Mouse (Mus musculus) intestine, embryonic 14.5 days (tissue): ENCODE results near the gene Cux1. TPM values are rescaled to one million over a fixed set of nuclear protein-coding genes. Genes with fewer than 3 reads are reported as not detected.

Experiments used
- ATAC-seq: fragments of 200-750 bp; cut with Nextera tagmentation; replicated peaks from 2 replicates; pipeline ENCODE4 v1.8.0; 2017; ENCODE audit warnings: low read depth, moderate number of reproducible peaks, moderate TSS enrichment, moderate library complexity; ENCODE audit not compliant: low FRiP score, low TSS enrichment
- DNase-seq: peaks from one replicate; pipeline ENCODE4 v3.0.0-alpha.2; 2018; ENCODE audit warnings: low spot score
- H3K27ac ChIP-seq: fragments of 300-500 bp; sonication (generic); 2 replicates; pipeline ENCODE4 v1.5.1; 2014; ENCODE audit warnings: low read depth, mild to moderate bottlenecking, control low read depth
- H3K27me3 ChIP-seq: fragments of 300-500 bp; sonication (generic); replicated peaks from 2 replicates; pipeline ENCODE4 v1.6.1; 2014; ENCODE audit warnings: low read length, control low read depth; ENCODE audit not compliant: control insufficient read depth, insufficient read depth
- H3K36me3 ChIP-seq: fragments of 300-500 bp; sonication (generic); 2 replicates; pipeline ENCODE4 v1.6.1; 2014; ENCODE audit warnings: low read length, control low read depth; ENCODE audit not compliant: control insufficient read depth, insufficient read depth
- H3K4me1 ChIP-seq: fragments of 300-500 bp; sonication (generic); replicated peaks from 2 replicates; pipeline ENCODE4 v1.6.1; 2014; ENCODE audit warnings: low read length, control low read depth, mixed read lengths; ENCODE audit not compliant: control insufficient read depth, insufficient read depth
- H3K4me2 ChIP-seq: fragments of 300-500 bp; sonication (generic); 2 replicates; pipeline ENCODE4 v1.6.1; 2014; ENCODE audit warnings: low read length
- H3K4me3 ChIP-seq: fragments of 300-500 bp; sonication (generic); 2 replicates; pipeline ENCODE4 v1.5.1; 2014; ENCODE audit warnings: low read depth, low read length, control low read depth, mixed read lengths
- H3K9ac ChIP-seq: fragments of 300-500 bp; sonication (generic); 2 replicates; pipeline ENCODE4 v1.6.1; 2014; ENCODE audit warnings: mild to moderate bottlenecking, low read length
- H3K9me3 ChIP-seq: fragments of 300-500 bp; sonication (generic); 2 replicates; pipeline ENCODE4 v1.6.1; 2016; ENCODE audit warnings: low read length, control low read depth; ENCODE audit not compliant: control insufficient read depth
- WGBS: fragments of 180-500 bp; shearing (Covaris S2); extraction: QIAGEN DNeasy Blood & Tissue Kit; methylation state at CpG from one replicate; pipeline ENCODE4 v1.1.7; 2014; 5-methylcytosine and 5-hydroxymethylcytosine counted together
- polyA plus RNA-seq: library from polyadenylated mRNA; unstranded; fragments of >200 nt; fragmentation: Nextera tagmentation; extraction: Ambion mirVana; gene quantifications from 2 replicates; pipeline ENCODE4 v1.2.1, GENCODE M21; 2014

The Cux1 gene
- polyA plus RNA-seq, 1 experiment from 2014 or later = 72.7 TPM

GRCm38 (mm10) chr5:136552093-136552492 lies 15.2 kb downstream of the Cux1 start:
- Histone ChIP-seq H3K9ac (no peak overlapping the region), H3K9me3 (no peaks in the 10 kb centered on the region), H3K27me3 (no peaks in the 10 kb centered on the region), H3K4me2 (no peak overlapping the region), H3K4me1 (peaks cover 43% of the 10 kb centered on the region), H3K27ac (no peak overlapping the region), H3K36me3 (no peaks in the 10 kb centered on the region), H3K4me3 (no peak overlapping the region)
- ATAC-seq (no peak), DNase-seq (no peak)
- WGBS = 88% methylated on average over 3 of the region's 3 CpGs

DNA sequence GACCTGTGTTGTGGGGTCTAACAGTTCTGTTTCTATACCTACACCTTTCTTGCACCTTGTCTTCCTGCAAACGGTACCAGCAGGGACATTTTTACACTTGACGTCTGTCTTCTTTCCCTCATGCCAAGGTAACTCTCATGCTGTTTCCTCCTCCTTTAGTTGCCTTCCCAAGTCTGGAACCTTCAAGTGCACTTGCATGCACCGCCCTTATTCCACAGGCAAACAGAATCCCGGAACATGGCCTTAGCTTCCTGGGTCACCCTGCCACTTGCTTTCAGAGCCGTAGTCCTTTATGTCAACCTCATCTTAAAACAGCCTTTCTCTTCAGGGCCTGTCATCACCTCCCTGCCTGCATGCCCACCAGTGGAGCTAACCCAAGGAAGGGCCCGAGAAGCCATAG lies 15.7 kb downstream of the Cux1 start:
- Histone ChIP-seq H3K4me1 (peaks cover 38% of the 10 kb centered on the region), H3K36me3 (no peaks in the 10 kb centered on the region), H3K27me3 (no peaks in the 10 kb centered on the region), H3K4me2 (no peak overlapping the region), H3K4me3 (no peak overlapping the region), H3K27ac (no peak overlapping the region), H3K9me3 (no peaks in the 10 kb centered on the region), H3K9ac (no peak overlapping the region)
- DNase-seq = no peak
- ATAC-seq = no peak
- 82% methylated on average over 6 of the region's 6 CpGs for WGBS

DNA sequence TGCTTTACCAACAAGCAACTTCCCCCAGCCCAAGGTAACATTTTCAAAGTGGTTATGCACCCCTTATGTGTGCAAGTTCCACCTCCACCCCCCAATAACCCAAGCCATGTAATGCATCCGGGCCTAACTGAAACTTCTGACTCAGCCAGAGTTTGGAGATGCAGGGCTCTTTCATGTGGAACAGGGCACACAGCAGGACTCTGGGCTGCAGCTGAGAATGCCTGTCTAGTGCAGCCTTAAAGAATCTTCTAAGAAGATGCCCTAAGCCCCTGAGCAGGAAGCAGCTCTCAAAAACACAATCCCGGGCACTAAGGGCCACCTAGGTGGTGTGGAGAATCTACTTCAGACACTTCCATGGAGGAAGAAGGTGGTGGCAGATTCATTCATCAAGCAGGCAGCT lies 16.6 kb downstream of the Cux1 start:
- ATAC-seq (no peak), DNase-seq (no peak)
- no peak overlapping the region for H3K27ac ChIP-seq
- no peak overlapping the region for H3K9ac ChIP-seq
- 35% methylated on average over 2 of the region's 2 CpGs for WGBS
- H3K27me3 ChIP-seq = no peaks in the 10 kb centered on the region
- no peak overlapping the region for H3K4me3 ChIP-seq
- H3K9me3 ChIP-seq = no peaks in the 10 kb centered on the region
- no peak overlapping the region for H3K4me2 ChIP-seq
- H3K4me1 ChIP-seq = peaks cover 34% of the 10 kb centered on the region
- H3K36me3 ChIP-seq = no peaks in the 10 kb centered on the region

- Histone ChIP-seq H3K27me3 (no peaks in the 10 kb centered on the region), H3K4me1 (peaks cover 21% of the 10 kb centered on the region), H3K27ac (no peak overlapping the region), H3K9ac (no peak overlapping the region), H3K4me2 (no peak overlapping the region), H3K4me3 (no peak overlapping the region), H3K36me3 (no peaks in the 10 kb centered on the region), H3K9me3 (no peaks in the 10 kb centered on the region)
- no peak for ATAC-seq
- 77% methylated on average over 2 of the region's 2 CpGs for WGBS
- no peak for DNase-seq
These were observed 18.5 kb downstream of the Cux1 start for GRCm38 (mm10) chr5:136548776-136549175.

DNA sequence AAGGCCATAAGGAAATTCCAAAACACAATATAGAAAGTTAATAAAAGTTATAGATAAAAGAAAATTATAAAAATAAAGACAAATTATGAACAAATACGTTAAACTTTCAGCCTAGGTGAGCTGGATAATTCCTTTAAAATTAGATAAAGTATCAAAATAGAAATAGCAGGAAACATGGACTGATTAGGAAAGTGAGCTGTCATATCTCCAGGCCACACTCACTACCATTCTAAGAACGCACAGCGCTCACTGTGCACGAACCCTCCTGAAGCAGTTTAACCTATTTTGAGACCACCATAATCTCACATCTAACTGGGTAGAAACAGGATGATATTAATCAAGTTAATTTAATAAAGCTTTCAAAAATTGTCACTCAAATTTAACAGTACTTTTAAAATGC lies 22.2 kb downstream of the Cux1 start:
- no peak overlapping the region for H3K4me3 ChIP-seq
- ATAC-seq = no peak
- H3K9me3 ChIP-seq = no peaks in the 10 kb centered on the region
- H3K27ac ChIP-seq = no peak overlapping the region
- no peak for DNase-seq
- no peaks in the 10 kb centered on the region for H3K27me3 ChIP-seq
- 88% methylated on average over 4 of the region's 4 CpGs for WGBS
- H3K4me1 ChIP-seq = peaks cover 9% of the 10 kb centered on the region; the same call in 1 of the 2 replicates
- H3K4me2 ChIP-seq = no peak overlapping the region
- H3K9ac ChIP-seq = no peak overlapping the region
- H3K36me3 ChIP-seq = no peaks in the 10 kb centered on the region

GRCm38 (mm10) chr5:136543171-136543570 lies 24.1 kb downstream of the Cux1 start:
- Histone ChIP-seq H3K4me3 (no peak overlapping the region), H3K9ac (no peak overlapping the region)

DNA sequence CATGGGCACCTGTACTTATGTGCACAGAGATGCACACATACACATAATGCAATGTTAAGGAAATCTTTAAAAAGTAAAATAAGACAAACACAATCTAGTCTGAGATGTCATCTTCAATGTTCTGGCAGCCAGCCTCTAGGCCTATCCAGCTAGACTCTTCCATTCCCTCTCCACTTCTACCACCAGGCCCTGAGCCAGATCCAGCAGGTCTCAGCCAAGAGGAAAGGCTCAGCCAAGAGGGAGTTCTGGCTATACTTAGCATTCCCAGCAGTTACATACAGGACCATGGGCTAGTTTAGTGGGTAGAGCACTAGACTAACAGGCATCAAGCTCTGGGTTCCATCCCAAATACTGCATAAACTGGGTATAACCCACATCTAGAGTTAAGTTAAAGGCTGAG lies 26.3 kb downstream of the Cux1 start:
- H3K4me1 ChIP-seq = peaks cover 12% of the 10 kb centered on the region
- DNase-seq = no peak
- no peak overlapping the region for H3K27ac ChIP-seq
- no peak overlapping the region for H3K4me2 ChIP-seq
- H3K9ac ChIP-seq = no peak overlapping the region
- H3K36me3 ChIP-seq = no peaks in the 10 kb centered on the region
- ATAC-seq = no peak
- no peaks in the 10 kb centered on the region for H3K9me3 ChIP-seq
- no peaks in the 10 kb centered on the region for H3K27me3 ChIP-seq
- H3K4me3 ChIP-seq = no peak overlapping the region

More at GRCm38 (mm10) chr5:136543171-136543570, 24.1 kb downstream of the Cux1 start:
- no peaks in the 10 kb centered on the region for H3K27me3 ChIP-seq
- no peaks in the 10 kb centered on the region for H3K9me3 ChIP-seq
- no peaks in the 10 kb centered on the region for H3K36me3 ChIP-seq
- no peak overlapping the region for H3K27ac ChIP-seq
- H3K4me2 ChIP-seq = no peak overlapping the region
- DNase-seq = no peak
- no peak for ATAC-seq
- peaks cover 9% of the 10 kb centered on the region; the same call in 1 of the 2 replicates for H3K4me1 ChIP-seq

GRCm38 (mm10) chr5:136540055-136540838 lies 27.0 kb downstream of the Cux1 start:
- 63% methylated on average over 5 of the region's 5 CpGs for WGBS
- Histone ChIP-seq H3K4me1 (peaks cover 17% of the 10 kb centered on the region), H3K4me2 (no peak overlapping the region), H3K36me3 (no peaks in the 10 kb centered on the region), H3K9me3 (no peaks in the 10 kb centered on the region), H3K4me3 (no peak overlapping the region), H3K9ac (no peak overlapping the region), H3K27ac (no peak overlapping the region), H3K27me3 (no peaks in the 10 kb centered on the region)
- ATAC-seq (no peak), DNase-seq (no peak)

GRCm38 (mm10) chr5:136536753-136537152 lies 30.5 kb downstream of the Cux1 start:
- Histone ChIP-seq H3K4me3 (no peak overlapping the region), H3K4me2 (no peak overlapping the region), H3K9ac (no peak overlapping the region), H3K27me3 (no peaks in the 10 kb centered on the region), H3K9me3 (no peaks in the 10 kb centered on the region), H3K36me3 (no peaks in the 10 kb centered on the region), H3K27ac (no peak overlapping the region), H3K4me1 (peaks cover 35% of the 10 kb centered on the region)
- ATAC-seq (no peak), DNase-seq (no peak)
- 84% methylated on average over 4 of the region's 4 CpGs for WGBS
